Mouse (Mus musculus): ENCODE results near the gene Notch3. TPM values are rescaled to one million over a fixed set of nuclear protein-coding genes. Genes with fewer than 3 reads are reported as not detected.
"Not testable (repeated sequence)": the region's sequence is repeated elsewhere in the genome, so short reads cannot be mapped to it uniquely, and the experiment has no call there.

The Notch3 gene
- 23.5 and 26.0 TPM in 2 replicates for polyA plus RNA-seq (2014; fragmentation: Nextera tagmentation; extraction: Ambion mirVana)

GRCm38 (mm10) chr17:32166687-32167086 is at the start of gene Notch3:
Notch3 (minus strand) TSS chr17:32166852.
- Histone ChIP-seq H3K4me1 (ENCODE audit: control insufficient read depth, insufficient read depth, low read length) (peaks cover 25% of the 10 kb centered on the region), H3K36me3 (ENCODE audit: control insufficient read depth, insufficient read depth, low read length) (no peaks in the 10 kb centered on the region), H3K4me2 (ENCODE audit: low read depth, severe bottlenecking) (peak within 1 kb of the TSS; percentile 67), H3K9ac (ENCODE audit: low read length) (peak within 1 kb of the TSS; percentile 89), H3K27ac (replicated peaks; ENCODE audit: low read depth, low read length) (peak within 1 kb of the TSS; percentile 91), H3K9me3 (ENCODE audit: control insufficient read depth, low read length) (no peaks in the 10 kb centered on the region), H3K4me3 (ENCODE audit: low read depth, low read length) (peak within 1 kb of the TSS; percentile 88), H3K27me3 (ENCODE audit: control insufficient read depth, insufficient read depth, low read length) (no peaks in the 10 kb centered on the region)
- WGBS, result under 1% methylated on average over 22 of the region's 39 CpGs
- ATAC-seq (ENCODE audit: insufficient number of reproducible peaks, low FRiP score, low TSS enrichment, low read depth), result peak; percentile 68; the same call in 1 of the 2 replicates
- peak; percentile 88 for DNase-seq (ENCODE audit: low spot score)

- not testable (repeated sequence) for DNase-seq (ENCODE audit: low spot score); H3K4me2 ChIP-seq (ENCODE audit: low read depth, severe bottlenecking); H3K4me1 ChIP-seq (ENCODE audit: control insufficient read depth, insufficient read depth, low read length); H3K9me3 ChIP-seq (ENCODE audit: control insufficient read depth, low read length); H3K27ac ChIP-seq (replicated peaks; ENCODE audit: low read depth, low read length); H3K4me3 ChIP-seq (ENCODE audit: low read depth, low read length); ATAC-seq (ENCODE audit: insufficient number of reproducible peaks, low FRiP score, low TSS enrichment, low read depth); H3K9ac ChIP-seq (ENCODE audit: low read length); H3K27me3 ChIP-seq (ENCODE audit: control insufficient read depth, insufficient read depth, low read length)
- 68% methylated on average over 4 of the region's 4 CpGs for WGBS
- peaks cover 30% of the 10 kb centered on the region; the same call in 1 of the 2 replicates for H3K36me3 ChIP-seq (ENCODE audit: control insufficient read depth, insufficient read depth, low read length)
Measured at GRCm38 (mm10) chr17:32215587-32215986, 48.9 kb upstream of the Notch3 start.

- DNase-seq (ENCODE audit: low spot score); ATAC-seq (ENCODE audit: insufficient number of reproducible peaks, low FRiP score, low TSS enrichment, low read depth); H3K27me3 ChIP-seq (ENCODE audit: control insufficient read depth, insufficient read depth, low read length); H3K9me3 ChIP-seq (ENCODE audit: control insufficient read depth, low read length); H3K4me1 ChIP-seq (ENCODE audit: control insufficient read depth, insufficient read depth, low read length); H3K9ac ChIP-seq (ENCODE audit: low read length); H3K27ac ChIP-seq (replicated peaks; ENCODE audit: low read depth, low read length); H3K4me3 ChIP-seq (ENCODE audit: low read depth, low read length); H3K4me2 ChIP-seq (ENCODE audit: low read depth, severe bottlenecking): not testable (repeated sequence)
- H3K36me3 ChIP-seq (ENCODE audit: control insufficient read depth, insufficient read depth, low read length), result peaks cover 47% of the 10 kb centered on the region
- 88% methylated on average over 6 of the region's 6 CpGs for WGBS
Measured at GRCm38 (mm10) chr17:32211554-32211953, 44.9 kb upstream of the Notch3 start.

GRCm38 (mm10) chr17:32209752-32210151 is 43.1 kb upstream of the Notch3 start:
- Histone ChIP-seq H3K9ac (ENCODE audit: low read length) (no peak overlapping the region), H3K27ac (replicated peaks; ENCODE audit: low read depth, low read length) (no peak overlapping the region), H3K27me3 (ENCODE audit: control insufficient read depth, insufficient read depth, low read length) (no peaks in the 10 kb centered on the region), H3K4me3 (ENCODE audit: low read depth, low read length) (no peak overlapping the region), H3K4me2 (ENCODE audit: low read depth, severe bottlenecking) (no peak overlapping the region), H3K36me3 (ENCODE audit: control insufficient read depth, insufficient read depth, low read length) (peaks cover 47% of the 10 kb centered on the region), H3K4me1 (ENCODE audit: control insufficient read depth, insufficient read depth, low read length) (no peaks in the 10 kb centered on the region), H3K9me3 (ENCODE audit: control insufficient read depth, low read length) (no peaks in the 10 kb centered on the region)
- 68% methylated on average over 3 of the region's 3 CpGs for WGBS
- peak; percentile 76 for DNase-seq (ENCODE audit: low spot score)
- no peak for ATAC-seq (ENCODE audit: insufficient number of reproducible peaks, low FRiP score, low TSS enrichment, low read depth)

GRCm38 (mm10) chr17:32209144-32209543 is 42.5 kb upstream of the Notch3 start:
- 64% methylated on average over 6 of the region's 6 CpGs for WGBS
- no peak overlapping the region for H3K9ac ChIP-seq (ENCODE audit: low read length)
- H3K4me2 ChIP-seq (ENCODE audit: low read depth, severe bottlenecking), result no peak overlapping the region
- ATAC-seq (ENCODE audit: insufficient number of reproducible peaks, low FRiP score, low TSS enrichment, low read depth) (no peak), DNase-seq (ENCODE audit: low spot score) (peak; percentile 55)
- H3K4me3 ChIP-seq (ENCODE audit: low read depth, low read length), result no peak overlapping the region
- no peaks in the 10 kb centered on the region for H3K27me3 ChIP-seq (ENCODE audit: control insufficient read depth, insufficient read depth, low read length)
- no peak overlapping the region for H3K27ac ChIP-seq (replicated peaks; ENCODE audit: low read depth, low read length)
- H3K4me1 ChIP-seq (ENCODE audit: control insufficient read depth, insufficient read depth, low read length), result no peaks in the 10 kb centered on the region
- H3K9me3 ChIP-seq (ENCODE audit: control insufficient read depth, low read length), result no peaks in the 10 kb centered on the region
- peaks cover 49% of the 10 kb centered on the region for H3K36me3 ChIP-seq (ENCODE audit: control insufficient read depth, insufficient read depth, low read length)

GRCm38 (mm10) chr17:32207586-32208245 is 41.1 kb upstream of the Notch3 start:
- no peaks in the 10 kb centered on the region for H3K27me3 ChIP-seq (ENCODE audit: control insufficient read depth, insufficient read depth, low read length)
- no peaks in the 10 kb centered on the region for H3K4me1 ChIP-seq (ENCODE audit: control insufficient read depth, insufficient read depth, low read length)
- no peaks in the 10 kb centered on the region for H3K9me3 ChIP-seq (ENCODE audit: control insufficient read depth, low read length)
- no peak overlapping the region for H3K4me3 ChIP-seq (ENCODE audit: low read depth, low read length)
- no peak overlapping the region for H3K9ac ChIP-seq (ENCODE audit: low read length)
- WGBS, result 83% methylated on average over 5 of the region's 5 CpGs
- DNase-seq (ENCODE audit: low spot score) (no peak), ATAC-seq (ENCODE audit: insufficient number of reproducible peaks, low FRiP score, low TSS enrichment, low read depth) (no peak)
- peaks cover 51% of the 10 kb centered on the region for H3K36me3 ChIP-seq (ENCODE audit: control insufficient read depth, insufficient read depth, low read length)
- H3K4me2 ChIP-seq (ENCODE audit: low read depth, severe bottlenecking), result no peak overlapping the region
- no peak overlapping the region for H3K27ac ChIP-seq (replicated peaks; ENCODE audit: low read depth, low read length)

- H3K27me3 ChIP-seq (ENCODE audit: control insufficient read depth, insufficient read depth, low read length), result no peaks in the 10 kb centered on the region
- no peak overlapping the region for H3K4me2 ChIP-seq (ENCODE audit: low read depth, severe bottlenecking)
- no peaks in the 10 kb centered on the region for H3K4me1 ChIP-seq (ENCODE audit: control insufficient read depth, insufficient read depth, low read length)
- DNase-seq (ENCODE audit: low spot score) (no peak), ATAC-seq (ENCODE audit: insufficient number of reproducible peaks, low FRiP score, low TSS enrichment, low read depth) (no peak)
- H3K9me3 ChIP-seq (ENCODE audit: control insufficient read depth, low read length), result no peaks in the 10 kb centered on the region
- peaks cover 49% of the 10 kb centered on the region for H3K36me3 ChIP-seq (ENCODE audit: control insufficient read depth, insufficient read depth, low read length)
- no peak overlapping the region for H3K27ac ChIP-seq (replicated peaks; ENCODE audit: low read depth, low read length)
- H3K9ac ChIP-seq (ENCODE audit: low read length), result no peak overlapping the region
- WGBS, result 97% methylated on average over 3 of the region's 3 CpGs
- no peak overlapping the region for H3K4me3 ChIP-seq (ENCODE audit: low read depth, low read length)
Measured at GRCm38 (mm10) chr17:32205345-32205744, 38.7 kb upstream of the Notch3 start.

- Histone ChIP-seq H3K27ac (replicated peaks; ENCODE audit: low read depth, low read length) (no peak overlapping the region), H3K27me3 (ENCODE audit: control insufficient read depth, insufficient read depth, low read length) (no peaks in the 10 kb centered on the region), H3K9ac (ENCODE audit: low read length) (no peak overlapping the region), H3K4me1 (ENCODE audit: control insufficient read depth, insufficient read depth, low read length) (no peaks in the 10 kb centered on the region), H3K4me3 (ENCODE audit: low read depth, low read length) (no peak overlapping the region), H3K4me2 (ENCODE audit: low read depth, severe bottlenecking) (no peak overlapping the region), H3K9me3 (ENCODE audit: control insufficient read depth, low read length) (no peaks in the 10 kb centered on the region), H3K36me3 (ENCODE audit: control insufficient read depth, insufficient read depth, low read length) (peaks cover 59% of the 10 kb centered on the region)
- DNase-seq (ENCODE audit: low spot score) (no peak), ATAC-seq (ENCODE audit: insufficient number of reproducible peaks, low FRiP score, low TSS enrichment, low read depth) (no peak)
- WGBS, result 91% methylated on average over 3 of the region's 3 CpGs
Measured at GRCm38 (mm10) chr17:32202972-32203371, 36.3 kb upstream of the Notch3 start.

- Histone ChIP-seq H3K4me3 (ENCODE audit: low read depth, low read length) (no peak overlapping the region), H3K9ac (ENCODE audit: low read length) (no peak overlapping the region), H3K4me1 (ENCODE audit: control insufficient read depth, insufficient read depth, low read length) (no peaks in the 10 kb centered on the region), H3K27ac (replicated peaks; ENCODE audit: low read depth, low read length) (no peak overlapping the region), H3K9me3 (ENCODE audit: control insufficient read depth, low read length) (no peaks in the 10 kb centered on the region), H3K36me3 (ENCODE audit: control insufficient read depth, insufficient read depth, low read length) (peaks cover 64% of the 10 kb centered on the region), H3K4me2 (ENCODE audit: low read depth, severe bottlenecking) (no peak overlapping the region), H3K27me3 (ENCODE audit: control insufficient read depth, insufficient read depth, low read length) (no peaks in the 10 kb centered on the region)
- DNase-seq (ENCODE audit: low spot score) (no peak), ATAC-seq (ENCODE audit: insufficient number of reproducible peaks, low FRiP score, low TSS enrichment, low read depth) (no peak)
- 86% methylated on average over 3 of the region's 5 CpGs for WGBS
Measured at GRCm38 (mm10) chr17:32201086-32201485, 34.4 kb upstream of the Notch3 start.
